Mouse (Mus musculus): ENCODE data around the gene Dapk2. TPM values are rescaled to one million over a fixed set of nuclear protein-coding genes. Genes with fewer than 3 reads are reported as not detected.
A peak's percentile ranks its signal among the peaks of the same experiment; 100 is the strongest.

Dapk2 gene
- polyA plus RNA-seq, 1 experiment from 2014 or later, result 23.4 TPM

DNA sequence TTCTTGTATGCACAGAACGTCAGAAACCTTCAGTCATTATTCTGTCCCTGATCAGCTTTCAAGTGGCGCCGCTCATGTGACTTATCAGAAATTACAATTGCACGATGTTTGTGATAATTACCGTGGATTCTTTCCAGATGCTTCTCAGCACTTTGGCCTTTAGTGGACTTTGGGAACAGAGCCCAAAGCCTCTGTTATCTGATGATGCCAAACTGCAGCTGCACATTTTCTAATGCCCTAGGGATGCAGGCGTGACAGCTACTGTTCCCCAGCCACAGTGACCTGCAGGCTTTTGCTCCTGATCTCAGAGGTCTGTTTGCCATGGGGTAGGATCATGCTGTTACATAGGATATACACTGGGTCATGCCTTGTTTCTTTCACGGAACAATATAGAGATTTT is 127.9 kb downstream of the Dapk2 start:
- DNase-seq, result no peak
- TF ChIP-seq CTCF (IDR thresholded peaks at IDR 0.05; ENCODE audit: low read depth) (no peak), EP300 (IDR thresholded peaks at IDR 0.05; ENCODE audit: low read depth) (no peak)
- Histone ChIP-seq H3K27me3 (ENCODE audit: insufficient read depth, low read length) (no peaks in the 10 kb centered on the region), H3K36me3 (replicated peaks; ENCODE audit: insufficient read depth, low read length) (no peaks in the 10 kb centered on the region), H3K4me1 (ENCODE audit: insufficient read depth) (peaks cover 15% of the 10 kb centered on the region), H3K9ac (replicated peaks) (no peak overlapping the region), H3K4me3 (ENCODE audit: low read depth, low read length) (no peak overlapping the region), H3K27ac (ENCODE audit: low read depth) (no peak overlapping the region), H3K9me3 (ENCODE audit: low read length) (no peaks in the 10 kb centered on the region), H3K4me2 (ENCODE audit: low read depth, low read length) (no peak overlapping the region)
- no peak for ATAC-seq
- 50% methylated on average over 7 of the region's 7 CpGs for WGBS (ENCODE audit: insufficient replicate concordance)

DNA sequence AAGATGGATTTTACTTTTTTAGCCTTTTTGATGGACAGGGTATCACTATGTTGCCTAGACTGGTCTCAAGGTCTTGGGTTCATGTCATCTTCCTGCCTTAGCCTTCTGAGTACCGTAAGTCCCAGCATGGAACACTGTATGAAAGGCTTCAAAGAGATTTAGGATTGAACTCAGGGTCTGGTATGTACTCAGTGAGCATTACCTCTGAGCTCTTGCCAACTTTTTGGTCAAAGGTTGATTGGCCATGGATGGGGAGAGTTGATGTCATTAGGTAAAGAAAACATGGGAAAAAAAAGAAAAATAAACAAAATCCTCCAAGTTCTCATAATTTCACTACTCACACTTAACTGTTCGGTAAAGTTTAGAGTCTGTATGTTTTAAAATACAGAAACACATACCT is 132.7 kb downstream of the Dapk2 start:
- WGBS (ENCODE audit: insufficient replicate concordance), result 76% methylated on average over 2 of the region's 2 CpGs
- H3K9me3 ChIP-seq (ENCODE audit: low read length), result no peaks in the 10 kb centered on the region
- H3K36me3 ChIP-seq (replicated peaks; ENCODE audit: insufficient read depth, low read length), result no peaks in the 10 kb centered on the region
- H3K4me2 ChIP-seq (ENCODE audit: low read depth, low read length), result no peak overlapping the region
- no peaks in the 10 kb centered on the region for H3K27me3 ChIP-seq (ENCODE audit: insufficient read depth, low read length)
- peak overlapping the region; percentile 55; the same call in 1 of the 2 replicates for H3K27ac ChIP-seq (ENCODE audit: low read depth)
- H3K9ac ChIP-seq (replicated peaks), result no peak overlapping the region
- H3K4me3 ChIP-seq (ENCODE audit: low read depth, low read length), result no peak overlapping the region
- DNase-seq, result no peak
- TF ChIP-seq CTCF (IDR thresholded peaks at IDR 0.05; ENCODE audit: low read depth) (no peak), EP300 (IDR thresholded peaks at IDR 0.05; ENCODE audit: low read depth) (0 out of 2 replicates have a peak, but pooled peaks have one; percentile 16)
- peaks cover 18% of the 10 kb centered on the region for H3K4me1 ChIP-seq (ENCODE audit: insufficient read depth)
- peak; percentile 68 for ATAC-seq

DNA sequence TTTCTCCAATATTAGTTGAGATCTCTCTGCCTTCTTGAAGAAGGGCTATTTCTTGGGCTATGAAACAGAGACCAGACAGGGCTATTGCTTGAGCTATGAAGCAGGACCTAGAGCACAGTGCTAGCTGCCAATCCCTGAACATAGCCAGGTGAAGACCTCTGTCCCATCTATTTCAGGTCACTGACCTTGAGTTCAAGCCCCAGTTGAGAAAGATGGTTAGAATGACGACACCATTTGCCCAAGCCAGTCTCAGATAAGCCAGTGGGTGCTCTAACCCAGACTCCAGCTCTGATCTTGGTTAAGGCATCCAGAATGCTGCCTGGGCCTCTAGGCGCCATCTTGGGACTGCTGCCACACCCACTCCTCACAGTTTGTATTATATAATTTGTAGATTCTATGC is 135.3 kb downstream of the Dapk2 start:
- Histone ChIP-seq H3K4me1 (ENCODE audit: insufficient read depth) (peaks cover 14% of the 10 kb centered on the region), H3K9me3 (ENCODE audit: low read length) (no peaks in the 10 kb centered on the region), H3K4me2 (ENCODE audit: low read depth, low read length) (no peak overlapping the region), H3K36me3 (replicated peaks; ENCODE audit: insufficient read depth, low read length) (no peaks in the 10 kb centered on the region), H3K9ac (replicated peaks) (no peak overlapping the region), H3K27ac (ENCODE audit: low read depth) (peak overlapping the region; percentile 62), H3K4me3 (ENCODE audit: low read depth, low read length) (no peak overlapping the region), H3K27me3 (ENCODE audit: insufficient read depth, low read length) (no peaks in the 10 kb centered on the region)
- no peak for DNase-seq
- ATAC-seq, result peak; percentile 86
- WGBS (ENCODE audit: insufficient replicate concordance), result 64% methylated on average over 2 of the region's 2 CpGs
- TF ChIP-seq EP300 (IDR thresholded peaks at IDR 0.05; ENCODE audit: low read depth) (0 out of 2 replicates have a peak, but pooled peaks have one; percentile 58), CTCF (IDR thresholded peaks at IDR 0.05; ENCODE audit: low read depth) (no peak)

DNA sequence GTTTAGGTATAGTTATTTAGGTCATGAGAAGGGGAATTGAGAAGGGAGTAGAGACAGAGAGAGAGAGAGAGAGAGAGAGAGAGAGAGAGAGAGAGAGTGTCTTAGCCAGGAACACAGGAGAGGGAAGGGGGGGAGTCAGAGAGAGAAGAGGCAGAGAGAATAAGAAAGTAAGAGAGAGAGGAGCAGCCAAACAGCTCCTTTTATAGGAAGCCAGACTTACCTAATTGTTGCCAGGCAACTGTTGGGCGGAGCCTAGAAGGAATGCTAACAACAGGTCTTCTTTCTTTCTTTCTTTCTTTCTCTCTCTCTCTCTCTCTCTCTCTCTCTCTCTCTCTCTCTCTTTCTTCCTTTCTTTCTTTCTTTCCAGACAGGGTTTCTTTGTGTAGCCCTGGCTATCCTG is 136.2 kb downstream of the Dapk2 start:
- DNase-seq, result no peak
- no peak overlapping the region for H3K4me2 ChIP-seq (ENCODE audit: low read depth, low read length)
- peaks cover 14% of the 10 kb centered on the region for H3K4me1 ChIP-seq (ENCODE audit: insufficient read depth)
- H3K4me3 ChIP-seq (ENCODE audit: low read depth, low read length), result no peak overlapping the region
- H3K27me3 ChIP-seq (ENCODE audit: insufficient read depth, low read length), result no peaks in the 10 kb centered on the region
- WGBS (ENCODE audit: insufficient replicate concordance), result 81% methylated on average over 1 of the region's 1 CpGs
- no peaks in the 10 kb centered on the region for H3K36me3 ChIP-seq (replicated peaks; ENCODE audit: insufficient read depth, low read length)
- TF ChIP-seq EP300 (IDR thresholded peaks at IDR 0.05; ENCODE audit: low read depth), result no peak
- TF ChIP-seq CTCF (IDR thresholded peaks at IDR 0.05; ENCODE audit: low read depth), result no peak
- no peaks in the 10 kb centered on the region for H3K9me3 ChIP-seq (ENCODE audit: low read length)
- no peak overlapping the region for H3K9ac ChIP-seq (replicated peaks)
- no peak overlapping the region for H3K27ac ChIP-seq (ENCODE audit: low read depth)
- no peak for ATAC-seq

DNA sequence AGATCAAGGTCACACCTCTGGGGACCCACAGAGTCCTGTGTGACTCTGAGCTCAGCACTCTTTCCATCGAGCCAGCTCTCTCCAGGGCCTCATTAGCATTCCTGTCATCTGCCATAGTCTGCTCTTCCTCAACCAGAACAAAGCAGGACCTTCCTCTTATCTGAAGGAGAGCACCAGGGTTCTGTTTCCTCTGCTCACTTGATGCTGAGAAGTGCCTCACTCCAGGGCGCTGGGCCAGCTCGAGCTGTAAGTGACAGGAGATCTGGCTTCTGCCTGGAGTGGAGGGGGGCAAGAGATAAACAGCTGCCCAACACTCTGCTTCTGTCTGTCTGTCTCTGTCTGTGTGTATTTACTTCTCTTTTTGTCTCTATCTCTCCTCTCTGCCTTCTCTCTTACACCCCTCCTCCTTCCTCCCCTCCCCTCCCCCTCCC is 137.0 kb downstream of the Dapk2 start:
- no peaks in the 10 kb centered on the region for H3K9me3 ChIP-seq (ENCODE audit: low read length)
- H3K4me1 ChIP-seq (ENCODE audit: insufficient read depth), result peaks cover 12% of the 10 kb centered on the region
- 0 out of 2 replicates have a peak overlapping the region, but pooled peaks have one; percentile 2 for H3K9ac ChIP-seq (replicated peaks)
- H3K27ac ChIP-seq (ENCODE audit: low read depth), result no peak overlapping the region
- H3K4me3 ChIP-seq (ENCODE audit: low read depth, low read length), result no peak overlapping the region
- WGBS (ENCODE audit: insufficient replicate concordance), result 0% methylated on average over 3 of the region's 3 CpGs
- H3K27me3 ChIP-seq (ENCODE audit: insufficient read depth, low read length), result no peaks in the 10 kb centered on the region
- peak; percentile 52 for TF ChIP-seq EP300 (IDR thresholded peaks at IDR 0.05; ENCODE audit: low read depth)
- TF ChIP-seq CTCF (IDR thresholded peaks at IDR 0.05; ENCODE audit: low read depth), result no peak
- ATAC-seq (peak; percentile 71), DNase-seq (peak; percentile 65)
- H3K36me3 ChIP-seq (replicated peaks; ENCODE audit: insufficient read depth, low read length), result no peaks in the 10 kb centered on the region
- H3K4me2 ChIP-seq (ENCODE audit: low read depth, low read length), result no peak overlapping the region

- 77% methylated on average over 6 of the region's 6 CpGs for WGBS (ENCODE audit: insufficient replicate concordance)
- no peak for DNase-seq
- Histone ChIP-seq H3K36me3 (replicated peaks; ENCODE audit: insufficient read depth, low read length) (no peaks in the 10 kb centered on the region), H3K4me2 (ENCODE audit: low read depth, low read length) (no peak overlapping the region), H3K4me1 (ENCODE audit: insufficient read depth) (peaks cover 7% of the 10 kb centered on the region), H3K4me3 (ENCODE audit: low read depth, low read length) (no peak overlapping the region), H3K9me3 (ENCODE audit: low read length) (no peaks in the 10 kb centered on the region), H3K9ac (replicated peaks) (no peak overlapping the region), H3K27ac (ENCODE audit: low read depth) (no peak overlapping the region), H3K27me3 (ENCODE audit: insufficient read depth, low read length) (no peaks in the 10 kb centered on the region)
- ATAC-seq, result no peak
- TF ChIP-seq CTCF (IDR thresholded peaks at IDR 0.05; ENCODE audit: low read depth) (no peak), EP300 (IDR thresholded peaks at IDR 0.05; ENCODE audit: low read depth) (no peak)
Observed at GRCm38 (mm10) chr9:66295577-66296120, 137.6 kb downstream of the Dapk2 start.
